Mouse (Mus musculus): ENCODE data around the gene Eppin. TPM values are rescaled to one million over a fixed set of nuclear protein-coding genes. Genes with fewer than 3 reads are reported as not detected.

Gene Eppin
- polyA plus RNA-seq, 1 experiment from 2014 or later, result not detected

- H3K4me3 ChIP-seq (ENCODE audit: inconsistent target), result no peak overlapping the region
- no peaks in the 10 kb centered on the region for H3K79me2 ChIP-seq (ENCODE audit: inconsistent target)
- 81% methylated on average over 2 of the region's 2 CpGs for WGBS (ENCODE audit: missing documents)
- H3K27ac ChIP-seq, result no peak overlapping the region
- no peaks in the 10 kb centered on the region for H3K36me3 ChIP-seq (ENCODE audit: inconsistent target)
Observed at GRCm38 (mm10) chr2:164543745-164544144, 49.6 kb downstream of the Eppin start.

GRCm38 (mm10) chr2:164542598-164542997 is 50.8 kb downstream of the Eppin start:
- no peaks in the 10 kb centered on the region for H3K36me3 ChIP-seq (ENCODE audit: inconsistent target)
- H3K4me3 ChIP-seq (ENCODE audit: inconsistent target), result no peak overlapping the region
- no peak overlapping the region for H3K27ac ChIP-seq
- H3K79me2 ChIP-seq (ENCODE audit: inconsistent target), result no peaks in the 10 kb centered on the region
- 96% methylated on average over 5 of the region's 7 CpGs for WGBS (ENCODE audit: missing documents)

DNA sequence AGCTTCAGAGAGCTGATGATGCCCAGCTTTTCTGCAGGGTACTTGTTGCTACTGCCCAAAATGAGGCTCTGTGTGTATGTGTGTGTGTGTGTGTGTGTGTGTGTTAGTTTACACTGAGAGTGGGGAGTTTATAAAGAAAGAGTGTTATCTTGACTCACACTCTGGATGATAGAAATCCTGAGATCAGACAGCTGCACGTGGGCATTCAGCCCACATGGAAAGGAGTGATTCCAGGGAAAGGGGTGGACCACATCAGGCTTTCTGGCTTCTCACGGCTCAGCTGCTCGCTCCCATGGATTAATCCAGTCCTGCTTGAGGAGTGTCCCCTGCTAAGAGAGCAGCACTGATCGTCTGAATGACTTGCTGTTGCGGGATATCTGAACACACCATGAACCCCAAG is 51.3 kb downstream of the Eppin start:
- Histone ChIP-seq H3K27ac (no peak overlapping the region), H3K79me2 (ENCODE audit: inconsistent target) (no peaks in the 10 kb centered on the region), H3K4me3 (ENCODE audit: inconsistent target) (no peak overlapping the region), H3K36me3 (ENCODE audit: inconsistent target) (no peaks in the 10 kb centered on the region)
- 92% methylated on average over 5 of the region's 5 CpGs for WGBS (ENCODE audit: missing documents)

- H3K79me2 ChIP-seq (ENCODE audit: inconsistent target), result no peaks in the 10 kb centered on the region
- H3K27ac ChIP-seq, result no peak overlapping the region
- H3K36me3 ChIP-seq (ENCODE audit: inconsistent target), result no peaks in the 10 kb centered on the region
- 37% methylated on average over 8 of the region's 8 CpGs for WGBS (ENCODE audit: missing documents)
- H3K4me3 ChIP-seq (ENCODE audit: inconsistent target), result no peak overlapping the region
Observed at GRCm38 (mm10) chr2:164540652-164541427, 52.6 kb downstream of the Eppin start.

Other genes with a start within 250 kb of the Eppin start
- 0.24 to 1.3 TPM (median 0.90 TPM) in 3 replicates for gene Slpi, start 204.5 kb downstream of the Eppin start, polyA plus RNA-seq (2018)
- not detected in 3 replicates for gene Rbpjl, start 190.5 kb downstream of the Eppin start, polyA plus RNA-seq (2018)
- not detected in 3 replicates for gene Matn4, start 188.4 kb downstream of the Eppin start, polyA plus RNA-seq (2018)
- 114 to 215 TPM (median 133 TPM) in 3 replicates for gene Sdc4, start 149.7 kb downstream of the Eppin start, polyA plus RNA-seq (2018)
- 6.9 to 30.0 TPM (median 27.8 TPM) in 3 replicates for gene Sys1, start 136.6 kb downstream of the Eppin start, polyA plus RNA-seq (2018)
- gene Gm20458, start 132.6 kb downstream of the Eppin start, polyA plus RNA-seq (2018), result 0.30 TPM in 1 of 3 replicates, not detected in the others
- not detected in 3 replicates for gene Trp53tg5, start 119.9 kb downstream of the Eppin start, polyA plus RNA-seq (2018)
- 13.0 to 46.6 TPM (median 28.5 TPM) in 3 replicates for gene Dbndd2, start 107.5 kb downstream of the Eppin start, polyA plus RNA-seq (2018)
- 58.4 to 92.7 TPM (median 64.5 TPM) in 3 replicates for gene Pigt, start 96.1 kb downstream of the Eppin start, polyA plus RNA-seq (2018)
- not detected in 3 replicates for gene Wfdc2, start 31.2 kb downstream of the Eppin start, polyA plus RNA-seq (2018)
- gene Spint3, start 20.1 kb downstream of the Eppin start, polyA plus RNA-seq (2018), result not detected in 3 replicates
- not detected in 3 replicates for gene Wfdc6a, start 8.1 kb downstream of the Eppin start, polyA plus RNA-seq (2018)
- gene Wfdc6b, start 19.9 kb upstream of the Eppin start, polyA plus RNA-seq (2018), result not detected in 3 replicates
- not detected in 3 replicates for gene Wfdc8, start 20.0 kb upstream of the Eppin start, polyA plus RNA-seq (2018)
- gene Wfdc16, start 45.2 kb upstream of the Eppin start, polyA plus RNA-seq (2018), result not detected in 3 replicates
- not detected in 3 replicates for gene Wfdc10, start 62.5 kb upstream of the Eppin start, polyA plus RNA-seq (2018)
- gene Wfdc9, start 63.0 kb upstream of the Eppin start, polyA plus RNA-seq (2018), result not detected in 3 replicates
- not detected in 3 replicates for gene Wfdc11, start 80.5 kb upstream of the Eppin start, polyA plus RNA-seq (2018)
- not detected in 3 replicates for gene Wfdc13, start 91.5 kb upstream of the Eppin start, polyA plus RNA-seq (2018)
- not detected in 3 replicates for gene Spint4, start 104.9 kb upstream of the Eppin start, polyA plus RNA-seq (2018)
- gene Spint5, start 121.7 kb upstream of the Eppin start, polyA plus RNA-seq (2018), result not detected in 3 replicates
- gene Wfdc3, start 152.3 kb upstream of the Eppin start, polyA plus RNA-seq (2018), result not detected in 3 replicates
- gene Dnttip1, start 152.4 kb upstream of the Eppin start, polyA plus RNA-seq (2018), result 20.7 to 27.5 TPM (median 21.6 TPM) in 3 replicates
- gene Ube2c, start 176.3 kb upstream of the Eppin start, polyA plus RNA-seq (2018), result 1.7 to 21.7 TPM (median 12.8 TPM) in 3 replicates
- not detected in 3 replicates for gene Tnnc2, start 186.4 kb upstream of the Eppin start, polyA plus RNA-seq (2018)
- gene Snx21, start 192.2 kb upstream of the Eppin start, polyA plus RNA-seq (2018), result 7.1 to 8.5 TPM (median 7.3 TPM) in 3 replicates
- gene Acot8, start 211.3 kb upstream of the Eppin start, polyA plus RNA-seq (2018), result 9.7 to 17.7 TPM (median 17.1 TPM) in 3 replicates
- gene Zswim3, start 211.5 kb upstream of the Eppin start, polyA plus RNA-seq (2018), result 3.3 to 3.6 TPM (median 3.4 TPM) in 3 replicates
- 4.8 to 5.4 TPM (median 5.2 TPM) in 3 replicates for gene Zswim1, start 229.1 kb upstream of the Eppin start, polyA plus RNA-seq (2018)
- 0.80 TPM in 1 of 3 replicates, not detected in the others for gene Spata25, start 234.9 kb upstream of the Eppin start, polyA plus RNA-seq (2018)
- 1,416 to 1,739 TPM (median 1,652 TPM) in 3 replicates for gene Ctsa, start 239.3 kb upstream of the Eppin start, polyA plus RNA-seq (2018)
- 3.9 to 17.8 TPM (median 7.7 TPM) in 3 replicates for gene Neurl2, start 239.9 kb upstream of the Eppin start, polyA plus RNA-seq (2018)

Data from macrophage (primary cell).